Mouse (Mus musculus) intestine, embryonic 16.5 days (tissue): Measurements from ENCODE around the gene Nfe2l2. TPM values are rescaled to one million over a fixed set of nuclear protein-coding genes. Genes with fewer than 3 reads are reported as not detected.
"Not testable (repeated sequence)": the region's sequence is repeated elsewhere in the genome, so short reads cannot be mapped to it uniquely, and the experiment has no call there.

Experiments used
- ATAC-seq: fragments of 200-750 bp; cut with Nextera tagmentation; 2 replicates; pipeline ENCODE4 v1.8.0; 2017; ENCODE audit warnings: moderate TSS enrichment, moderate library complexity
- H3K27ac ChIP-seq: fragments of 300-500 bp; sonication (generic); 2 replicates; pipeline ENCODE4 v1.5.1; 2014; ENCODE audit warnings: mild to moderate bottlenecking, low read length
- H3K27me3 ChIP-seq: fragments of 300-500 bp; sonication (generic); replicated peaks from 2 replicates; pipeline ENCODE4 v1.6.1; 2014; ENCODE audit warnings: low read length, control low read depth, mixed read lengths; ENCODE audit not compliant: control insufficient read depth, insufficient read depth
- H3K36me3 ChIP-seq: fragments of 300-500 bp; sonication (generic); 2 replicates; pipeline ENCODE4 v1.6.1; 2014; ENCODE audit warnings: low read length, control low read depth; ENCODE audit not compliant: control insufficient read depth, insufficient read depth
- H3K4me1 ChIP-seq: fragments of 300-500 bp; sonication (generic); 2 replicates; pipeline ENCODE4 v1.6.1; 2014; ENCODE audit warnings: low read length, control low read depth, mixed read lengths; ENCODE audit not compliant: control insufficient read depth, insufficient read depth
- H3K4me2 ChIP-seq: fragments of 300-500 bp; sonication (generic); 2 replicates; pipeline ENCODE4 v1.6.1; 2014; ENCODE audit warnings: low read depth, low read length, control low read depth
- H3K4me3 ChIP-seq: fragments of 300-500 bp; sonication (generic); 2 replicates; pipeline ENCODE4 v1.5.1; 2014; ENCODE audit warnings: mild to moderate bottlenecking, low read length
- H3K9ac ChIP-seq: fragments of 300-500 bp; sonication (generic); 2 replicates; pipeline ENCODE4 v1.6.1; 2014; ENCODE audit warnings: low read depth, low read length
- H3K9me3 ChIP-seq: fragments of 300-500 bp; sonication (generic); 2 replicates; pipeline ENCODE4 v1.6.1; 2016; ENCODE audit warnings: low read length, control low read depth; ENCODE audit not compliant: control insufficient read depth
- WGBS: fragments of 180-500 bp; shearing (Covaris S2); extraction: QIAGEN DNeasy Blood & Tissue Kit; methylation state at CpG from one replicate; pipeline ENCODE4 v1.1.7; 2014; 5-methylcytosine and 5-hydroxymethylcytosine counted together
- polyA plus RNA-seq: library from polyadenylated mRNA; unstranded; fragments of >200 nt; fragmentation: Nextera tagmentation; extraction: Ambion mirVana; gene quantifications from 2 replicates; pipeline ENCODE4 v1.2.1, GENCODE M21; 2015

Gene Nfe2l2
- polyA plus RNA-seq, 1 experiment from 2014 or later, result 112 TPM

- 52% methylated on average over 9 of the region's 9 CpGs for WGBS
These were observed 2.4 kb downstream of the Nfe2l2 start for GRCm38 (mm10) chr2:75701822-75702587.

GRCm38 (mm10) chr2:75701207-75701606 is 3.2 kb downstream of the Nfe2l2 start:
- peak overlapping the region; percentile 75 for H3K27ac ChIP-seq
- no peaks in the 10 kb centered on the region for H3K36me3 ChIP-seq
- H3K27me3 ChIP-seq, result no peaks in the 10 kb centered on the region
- peaks cover 55% of the 10 kb centered on the region for H3K4me1 ChIP-seq
- H3K4me3 ChIP-seq, result peak overlapping the region; percentile 80
- H3K9ac ChIP-seq, result peak overlapping the region; percentile 52
- WGBS, result 46% methylated on average over 3 of the region's 3 CpGs
- H3K4me2 ChIP-seq, result peak overlapping the region; percentile 50
- no peak for ATAC-seq
- H3K9me3 ChIP-seq, result no peaks in the 10 kb centered on the region

More at GRCm38 (mm10) chr2:75701822-75702587, 2.4 kb downstream of the Nfe2l2 start:
- Histone ChIP-seq H3K27ac (peak overlapping the region; percentile 75), H3K4me1 (peaks cover 52% of the 10 kb centered on the region), H3K36me3 (no peaks in the 10 kb centered on the region), H3K9ac (peak overlapping the region; percentile 52), H3K27me3 (no peaks in the 10 kb centered on the region), H3K4me3 (peak overlapping the region; percentile 80), H3K9me3 (no peaks in the 10 kb centered on the region), H3K4me2 (peak overlapping the region; percentile 50)
- ATAC-seq, result no peak

GRCm38 (mm10) chr2:75700543-75700942 is 3.9 kb downstream of the Nfe2l2 start:
- 0 out of 2 replicates have a peak overlapping the region, but pooled peaks have one; percentile 52 for H3K9ac ChIP-seq
- peak overlapping the region; percentile 75; the same call in 1 of the 2 replicates for H3K27ac ChIP-seq
- WGBS, result 64% methylated on average over 3 of the region's 3 CpGs
- peaks cover 56% of the 10 kb centered on the region for H3K4me1 ChIP-seq
- ATAC-seq, result no peak
- H3K27me3 ChIP-seq, result no peaks in the 10 kb centered on the region
- peak overlapping the region; percentile 50 for H3K4me2 ChIP-seq
- peak overlapping the region; percentile 80; the same call in 1 of the 2 replicates for H3K4me3 ChIP-seq
- H3K36me3 ChIP-seq, result no peaks in the 10 kb centered on the region
- no peaks in the 10 kb centered on the region for H3K9me3 ChIP-seq

GRCm38 (mm10) chr2:75698874-75699273 is 5.6 kb downstream of the Nfe2l2 start:
- Histone ChIP-seq H3K27ac (peak overlapping the region; percentile 90), H3K4me1 (peaks cover 52% of the 10 kb centered on the region), H3K36me3 (no peaks in the 10 kb centered on the region), H3K9ac (peak overlapping the region; percentile 30), H3K4me3 (no peak overlapping the region), H3K4me2 (peak overlapping the region; percentile 37; the same call in 1 of the 2 replicates), H3K9me3 (no peaks in the 10 kb centered on the region), H3K27me3 (no peaks in the 10 kb centered on the region)
- no peak for ATAC-seq
- WGBS, result 75% methylated on average over 3 of the region's 3 CpGs

- peaks cover 56% of the 10 kb centered on the region for H3K4me1 ChIP-seq
- H3K27me3 ChIP-seq, result no peaks in the 10 kb centered on the region
- no peaks in the 10 kb centered on the region for H3K36me3 ChIP-seq
- peak overlapping the region; percentile 37 for H3K4me2 ChIP-seq
- ATAC-seq, result no peak
- H3K27ac ChIP-seq, result peak overlapping the region; percentile 90
- H3K4me3 ChIP-seq, result no peak overlapping the region
- H3K9ac ChIP-seq, result peak overlapping the region; percentile 55
- H3K9me3 ChIP-seq, result no peaks in the 10 kb centered on the region
- 43% methylated on average over 4 of the region's 4 CpGs for WGBS
These were observed 6.4 kb downstream of the Nfe2l2 start for GRCm38 (mm10) chr2:75698007-75698406.

GRCm38 (mm10) chr2:75697222-75697621 is 7.2 kb downstream of the Nfe2l2 start:
- H3K9ac ChIP-seq, result peak overlapping the region; percentile 50
- WGBS, result 54% methylated on average over 3 of the region's 3 CpGs
- peak; percentile 81 for ATAC-seq
- H3K27ac ChIP-seq, result peak overlapping the region; percentile 90
- H3K4me2 ChIP-seq, result peak overlapping the region; percentile 37
- H3K4me3 ChIP-seq, result peak overlapping the region; percentile 21; the same call in 1 of the 2 replicates
- H3K36me3 ChIP-seq, result no peaks in the 10 kb centered on the region
- peaks cover 57% of the 10 kb centered on the region for H3K4me1 ChIP-seq
- no peaks in the 10 kb centered on the region for H3K27me3 ChIP-seq
- H3K9me3 ChIP-seq, result no peaks in the 10 kb centered on the region

- no peak for ATAC-seq
- 36% methylated on average over 5 of the region's 5 CpGs for WGBS
- Histone ChIP-seq H3K27ac (peak overlapping the region; percentile 90), H3K36me3 (no peaks in the 10 kb centered on the region), H3K9me3 (no peaks in the 10 kb centered on the region), H3K27me3 (no peaks in the 10 kb centered on the region), H3K4me1 (peaks cover 52% of the 10 kb centered on the region), H3K9ac (peak overlapping the region; percentile 31), H3K4me2 (peak overlapping the region; percentile 34), H3K4me3 (0 out of 2 replicates have a peak overlapping the region, but pooled peaks have one; percentile 1)
These were observed 8.1 kb downstream of the Nfe2l2 start for GRCm38 (mm10) chr2:75696371-75696770.

- no peaks in the 10 kb centered on the region for H3K36me3 ChIP-seq
- no peak for ATAC-seq
- 38% methylated on average over 9 of the region's 9 CpGs for WGBS
These were observed 8.6 kb downstream of the Nfe2l2 start for GRCm38 (mm10) chr2:75695676-75696350.

GRCm38 (mm10) chr2:75694926-75695325 is 9.5 kb downstream of the Nfe2l2 start:
- H3K27ac ChIP-seq, H3K4me3 ChIP-seq, H3K9ac ChIP-seq, H3K9me3 ChIP-seq, ATAC-seq, H3K4me2 ChIP-seq, H3K27me3 ChIP-seq, H3K36me3 ChIP-seq: not testable (repeated sequence)
- WGBS, result 73% methylated on average over 3 of the region's 3 CpGs
- H3K4me1 ChIP-seq, result peaks cover 40% of the 10 kb centered on the region

More at GRCm38 (mm10) chr2:75695676-75696350, 8.6 kb downstream of the Nfe2l2 start:
- H3K4me2 ChIP-seq, result peak overlapping the region; percentile 34
- 0 out of 2 replicates have a peak overlapping the region, but pooled peaks have one; percentile 1 for H3K4me3 ChIP-seq
- peak overlapping the region; percentile 90 for H3K27ac ChIP-seq
- H3K9ac ChIP-seq, result peak overlapping the region; percentile 31; the same call in 1 of the 2 replicates
- H3K4me1 ChIP-seq, result peaks cover 46% of the 10 kb centered on the region
- no peaks in the 10 kb centered on the region for H3K27me3 ChIP-seq
- H3K9me3 ChIP-seq, result no peaks in the 10 kb centered on the region
